In genomic region chr4:129145411-129145810, GRCm38 (mm10) we compare ENCODE assay signal across 11 mouse cellular contexts. TPM values are rescaled to one million over a fixed set of nuclear protein-coding genes. Genes with fewer than 3 reads are reported as not detected.
A peak's percentile ranks its signal among the peaks of the same experiment; 100 is the strongest.
DNase-seq lines count a peak whose midpoint lies in the region; ATAC-seq and TF ChIP-seq lines count a peak whose summit lies in the region.
"Had no signal": no experiment of that assay in that cellular context is flagged by ENCODE, and none has a peak within 500 bp of the region (broad histone marks: within the 10 kb centered on the region; RNA-seq: fewer than 3 reads in every experiment).

No protein-coding gene starts in this region.

- no peak for DNase-seq in heart, postnatal 0 days (ENCODE audit: low spot score)
- no peak for DNase-seq in heart, postnatal 4 days
- no peak for DNase-seq in embryonic facial prominence, embryonic 14.5 days (ENCODE audit: low spot score)
- DNase-seq in lung, adult 2 months: no peak
- no peak for DNase-seq in urinary bladder, postnatal 25 days (ENCODE audit: low spot score)
- DNase-seq: right cerebral cortex, adult 18-20 months had no signal

- WGBS in heart, postnatal 0 days: 58% methylated on average over 4 of the region's 4 CpGs
- 67% methylated on average over 4 of the region's 4 CpGs for WGBS in embryonic facial prominence, embryonic 14.5 days
- WGBS in forebrain, embryonic 15.5 days: 68% methylated on average over 4 of the region's 4 CpGs
- 71% methylated on average over 4 of the region's 4 CpGs for WGBS in midbrain, embryonic 15.5 days
- WGBS in lung, adult 2 months: 65% methylated on average over 4 of the region's 4 CpGs

- no peak overlapping the region for H3K4me3 ChIP-seq in heart, postnatal 0 days (ENCODE audit: low read depth, low read length)
- H3K4me3 ChIP-seq in embryonic facial prominence, embryonic 14.5 days (ENCODE audit: low read depth, low read length): no peak overlapping the region
- H3K4me3 ChIP-seq in forebrain, embryonic 15.5 days: no peak overlapping the region
- no peak overlapping the region for H3K4me3 ChIP-seq in midbrain, embryonic 15.5 days
- H3K4me3 ChIP-seq in lung, adult 2 months (replicated peaks; ENCODE audit: extremely low read depth, low read depth, low read length): no peak overlapping the region
- H3K4me3 ChIP-seq: liver, embryonic 12.5 days had no signal

- H3K4me1 ChIP-seq in heart, postnatal 0 days (ENCODE audit: control insufficient read depth, insufficient read depth): peaks cover 34% of the 10 kb centered on the region
- peaks cover 25% of the 10 kb centered on the region for H3K4me1 ChIP-seq in embryonic facial prominence, embryonic 14.5 days (ENCODE audit: control insufficient read depth, insufficient read depth, low read length)
- peaks cover 47% of the 10 kb centered on the region for H3K4me1 ChIP-seq in forebrain, embryonic 15.5 days
- peaks cover 31% of the 10 kb centered on the region for H3K4me1 ChIP-seq in midbrain, embryonic 15.5 days
- H3K4me1 ChIP-seq in lung, adult 2 months (ENCODE audit: control insufficient read depth, insufficient read depth, low read length): no peaks in the 10 kb centered on the region

- no peak for TF ChIP-seq POLR2A in lung, adult 2 months (IDR thresholded peaks at IDR 0.05; ENCODE audit: borderline replicate concordance, extremely low read depth, low read depth, low read length)

- no peaks in the 10 kb centered on the region for H3K27me3 ChIP-seq in heart, postnatal 0 days (ENCODE audit: control insufficient read depth, insufficient read depth, low read length)
- H3K27me3 ChIP-seq in embryonic facial prominence, embryonic 14.5 days (replicated peaks; ENCODE audit: control insufficient read depth, insufficient read depth, low read length): no peaks in the 10 kb centered on the region
- H3K27me3 ChIP-seq in forebrain, embryonic 15.5 days: no peaks in the 10 kb centered on the region
- H3K27me3 ChIP-seq in midbrain, embryonic 15.5 days (replicated peaks): no peaks in the 10 kb centered on the region
- H3K27me3 ChIP-seq: liver, embryonic 12.5 days had no signal

- no peak for TF ChIP-seq CTCF in heart, postnatal 0 days (IDR thresholded peaks at IDR 0.05; ENCODE audit: low read depth)
- TF ChIP-seq CTCF in lung, adult 2 months (IDR thresholded peaks at IDR 0.05; ENCODE audit: insufficient read depth, low read length): no peak

- no peak for TF ChIP-seq EP300 in heart, postnatal 0 days (IDR thresholded peaks at IDR 0.05; ENCODE audit: low read depth)

- 0 out of 2 replicates have a peak overlapping the region, but pooled peaks have one; percentile 15 for H3K27ac ChIP-seq in heart, postnatal 0 days (ENCODE audit: low read depth)
- H3K27ac ChIP-seq in embryonic facial prominence, embryonic 14.5 days (replicated peaks; ENCODE audit: low read depth, low read length): peak overlapping the region; percentile 80
- H3K27ac ChIP-seq in forebrain, embryonic 15.5 days (replicated peaks): peak overlapping the region; percentile 86
- peak overlapping the region; percentile 70 for H3K27ac ChIP-seq in midbrain, embryonic 15.5 days
- H3K27ac ChIP-seq: liver, embryonic 12.5 days had no signal

- H3K9me3 ChIP-seq in heart, postnatal 0 days (replicated peaks; ENCODE audit: control insufficient read depth, low read length): no peaks in the 10 kb centered on the region
- H3K9me3 ChIP-seq in embryonic facial prominence, embryonic 14.5 days (ENCODE audit: control insufficient read depth, low read length): no peaks in the 10 kb centered on the region
- no peaks in the 10 kb centered on the region for H3K9me3 ChIP-seq in forebrain, embryonic 15.5 days
- no peaks in the 10 kb centered on the region for H3K9me3 ChIP-seq in midbrain, embryonic 15.5 days
- H3K9me3 ChIP-seq: liver, embryonic 12.5 days had no signal

- peaks cover 15% of the 10 kb centered on the region for H3K36me3 ChIP-seq in heart, postnatal 0 days (replicated peaks; ENCODE audit: control insufficient read depth, insufficient read depth, low read length)
- peaks cover 25% of the 10 kb centered on the region for H3K36me3 ChIP-seq in embryonic facial prominence, embryonic 14.5 days (ENCODE audit: control insufficient read depth, insufficient read depth, low read length)
- H3K36me3 ChIP-seq in forebrain, embryonic 15.5 days: peaks cover 7% of the 10 kb centered on the region; the same call in 1 of the 2 replicates
- H3K36me3 ChIP-seq in midbrain, embryonic 15.5 days (replicated peaks): peaks cover 6% of the 10 kb centered on the region; the same call in 1 of the 2 replicates

- H3K9ac ChIP-seq in heart, postnatal 0 days (replicated peaks; ENCODE audit: low read depth, low read length): no peak overlapping the region
- H3K9ac ChIP-seq in embryonic facial prominence, embryonic 14.5 days (ENCODE audit: low read depth, low read length): no peak overlapping the region
- H3K9ac ChIP-seq in forebrain, embryonic 15.5 days (replicated peaks): no peak overlapping the region
- H3K9ac ChIP-seq in midbrain, embryonic 15.5 days: no peak overlapping the region
- H3K9ac ChIP-seq: liver, embryonic 12.5 days had no signal

- ATAC-seq in heart, postnatal 0 days (ENCODE audit: insufficient read depth, low read depth): no peak
- no peak for ATAC-seq in embryonic facial prominence, embryonic 14.5 days (ENCODE audit: low read depth)
- ATAC-seq in forebrain, embryonic 15.5 days (replicated peaks): no peak
- ATAC-seq in midbrain, embryonic 15.5 days (replicated peaks): no peak
- ATAC-seq: liver, embryonic 12.5 days had no signal

- no peak overlapping the region for H3K4me2 ChIP-seq in heart, postnatal 0 days (ENCODE audit: low read depth, low read length)
- peak overlapping the region; percentile 11; the same call in 1 of the 2 replicates for H3K4me2 ChIP-seq in embryonic facial prominence, embryonic 14.5 days (ENCODE audit: low read depth, low read length)
- H3K4me2 ChIP-seq in forebrain, embryonic 15.5 days (replicated peaks): no peak overlapping the region
- H3K4me2 ChIP-seq in midbrain, embryonic 15.5 days: no peak overlapping the region
- H3K4me2 ChIP-seq: liver, embryonic 12.5 days had no signal

RNA-seq across cellular contexts. Expression of gene Fndc5, which starts 8.6 kb away (rescaled TPM):
- 41.7 and 71.1 TPM in 2 replicates for total RNA-seq in heart, postnatal 0 days (2014; rRNA removed; ENCODE audit: low replicate concordance)
- polyA plus RNA-seq in heart, postnatal 0 days (2015; fragmentation: Nextera tagmentation; extraction: Ambion mirVana): 50.7 and 51.3 TPM in 2 replicates
- total RNA-seq in heart, postnatal 4 days (2021): 100 to 1,000 TPM; 101 to 105 TPM
- polyA plus RNA-seq in embryonic facial prominence, embryonic 14.5 days (2014; fragmentation: Nextera tagmentation; extraction: Ambion mirVana): 28.4 and 29.1 TPM in 2 replicates
- polyA plus RNA-seq in forebrain, embryonic 15.5 days (2015; fragmentation: Nextera tagmentation; extraction: Ambion mirVana): 2.6 and 2.8 TPM in 2 replicates
- polyA plus RNA-seq in midbrain, embryonic 15.5 days (2015; fragmentation: Nextera tagmentation; extraction: Ambion mirVana): 7.0 and 7.8 TPM in 2 replicates
- 4.5 and 5.5 TPM in 2 replicates for polyA plus RNA-seq in lung, adult 2 months (2012; rRNA removed)
- total RNA-seq: granulocyte monocyte progenitor cell, adult 5-6 weeks had no signal

RNA-seq across cellular contexts. Expression of gene Hpca, which starts 23.6 kb away (rescaled TPM):
- not detected in 2 replicates for total RNA-seq in heart, postnatal 0 days (2014; rRNA removed; ENCODE audit: low replicate concordance)
- 0.16 and 0.25 TPM in 2 replicates for polyA plus RNA-seq in heart, postnatal 0 days (2015; fragmentation: Nextera tagmentation; extraction: Ambion mirVana)
- under 1 TPM; 0.25 to 0.69 TPM for total RNA-seq in heart, postnatal 4 days (2021)
- polyA plus RNA-seq in embryonic facial prominence, embryonic 14.5 days (2014; fragmentation: Nextera tagmentation; extraction: Ambion mirVana): 3.6 and 4.9 TPM in 2 replicates
- 48.0 and 53.1 TPM in 2 replicates for polyA plus RNA-seq in forebrain, embryonic 15.5 days (2015; fragmentation: Nextera tagmentation; extraction: Ambion mirVana)
- polyA plus RNA-seq in midbrain, embryonic 15.5 days (2015; fragmentation: Nextera tagmentation; extraction: Ambion mirVana): 76.7 and 78.1 TPM in 2 replicates
- 0.23 TPM in 1 of 2 replicates, not detected in the other for polyA plus RNA-seq in lung, adult 2 months (2012; rRNA removed)
- total RNA-seq: granulocyte monocyte progenitor cell, adult 5-6 weeks had no signal

RNA-seq across cellular contexts. Expression of gene Tmem54, which starts 40.1 kb away (rescaled TPM):
- 1.1 TPM in 1 of 2 replicates, not detected in the other for total RNA-seq in heart, postnatal 0 days (2014; rRNA removed; ENCODE audit: low replicate concordance)
- polyA plus RNA-seq in heart, postnatal 0 days (2015; fragmentation: Nextera tagmentation; extraction: Ambion mirVana): not detected in 2 replicates
- not detected for total RNA-seq in heart, postnatal 4 days (2021)
- 6.9 and 8.4 TPM in 2 replicates for polyA plus RNA-seq in embryonic facial prominence, embryonic 14.5 days (2014; fragmentation: Nextera tagmentation; extraction: Ambion mirVana)
- polyA plus RNA-seq in forebrain, embryonic 15.5 days (2015; fragmentation: Nextera tagmentation; extraction: Ambion mirVana): not detected in 2 replicates
- not detected in 2 replicates for polyA plus RNA-seq in midbrain, embryonic 15.5 days (2015; fragmentation: Nextera tagmentation; extraction: Ambion mirVana)
- 5.8 and 39.0 TPM in 2 replicates for polyA plus RNA-seq in lung, adult 2 months (2012; rRNA removed)
- total RNA-seq: granulocyte monocyte progenitor cell, adult 5-6 weeks; layer of hippocampus, postnatal 14 days had no signal

RNA-seq across cellular contexts. Expression of gene S100pbp, which starts 44.1 kb away (rescaled TPM):
- total RNA-seq in heart, postnatal 0 days (2014; rRNA removed; ENCODE audit: low replicate concordance): 16.0 and 24.5 TPM in 2 replicates
- polyA plus RNA-seq in heart, postnatal 0 days (2015; fragmentation: Nextera tagmentation; extraction: Ambion mirVana): 5.9 and 6.9 TPM in 2 replicates
- 10 to 100 TPM; 22.5 to 24.2 TPM for total RNA-seq in heart, postnatal 4 days (2021)
- polyA plus RNA-seq in embryonic facial prominence, embryonic 14.5 days (2014; fragmentation: Nextera tagmentation; extraction: Ambion mirVana): 12.6 and 15.5 TPM in 2 replicates
- polyA plus RNA-seq in forebrain, embryonic 15.5 days (2015; fragmentation: Nextera tagmentation; extraction: Ambion mirVana): 15.3 and 17.2 TPM in 2 replicates
- 21.8 and 24.4 TPM in 2 replicates for polyA plus RNA-seq in midbrain, embryonic 15.5 days (2015; fragmentation: Nextera tagmentation; extraction: Ambion mirVana)
- polyA plus RNA-seq in lung, adult 2 months (2012; rRNA removed): 8.5 and 10.5 TPM in 2 replicates

RNA-seq across cellular contexts. Expression of gene Yars, which starts 44.1 kb away (rescaled TPM):
- total RNA-seq in heart, postnatal 0 days (2014; rRNA removed; ENCODE audit: low replicate concordance): 24.7 and 27.3 TPM in 2 replicates
- polyA plus RNA-seq in heart, postnatal 0 days (2015; fragmentation: Nextera tagmentation; extraction: Ambion mirVana): 30.8 and 31.5 TPM in 2 replicates
- total RNA-seq in heart, postnatal 4 days (2021): 10 to 100 TPM; 44.7 to 45.0 TPM
- 74.9 and 78.3 TPM in 2 replicates for polyA plus RNA-seq in embryonic facial prominence, embryonic 14.5 days (2014; fragmentation: Nextera tagmentation; extraction: Ambion mirVana)
- polyA plus RNA-seq in forebrain, embryonic 15.5 days (2015; fragmentation: Nextera tagmentation; extraction: Ambion mirVana): 106 and 115 TPM in 2 replicates
- polyA plus RNA-seq in midbrain, embryonic 15.5 days (2015; fragmentation: Nextera tagmentation; extraction: Ambion mirVana): 114 and 116 TPM in 2 replicates
- 9.0 and 15.4 TPM in 2 replicates for polyA plus RNA-seq in lung, adult 2 months (2012; rRNA removed)

Comparison
In these comparisons a context has a peak if more than half of its experiments do, and no peak if none do; other contexts are left out.
1. H3K27ac ChIP-seq: peak in every context shown above with its lines; median percentile 86 in forebrain, embryonic 15.5 days; 80 in embryonic facial prominence, embryonic 14.5 days; 70 in midbrain, embryonic 15.5 days; 15 in heart, postnatal 0 days.